Mouse (Mus musculus) G1E-ER4 (cell line): ENCODE results near the gene Gsta3. TPM values are rescaled to one million over a fixed set of nuclear protein-coding genes. Genes with fewer than 3 reads are reported as not detected.

ENCODE experiments used
- GATA1 ChIP-seq: IDR thresholded peaks from one replicate; pipeline ENCODE4 v1.8.0; 2012; ENCODE audit warnings: low read length, inconsistent platforms
- polyA plus RNA-seq: library from polyadenylated mRNA; stranded (reverse); fragments of >175 nt; gene quantifications from 2 replicates; pipeline ENCODE4 v1.2.3, GENCODE M21; 2012

Gene Gsta3
- not detected in 2 replicates for polyA plus RNA-seq

GRCm38 (mm10) chr1:21239911-21240898 is at the start of gene Gsta3:
TSS of gene Gsta3 (plus strand) at chr1:21240589.
- no peak for TF ChIP-seq GATA1

- TF ChIP-seq GATA1: no peak
Measured at GRCm38 (mm10) chr1:21206241-21206640, 34.1 kb upstream of the Gsta3 start.

DNA sequence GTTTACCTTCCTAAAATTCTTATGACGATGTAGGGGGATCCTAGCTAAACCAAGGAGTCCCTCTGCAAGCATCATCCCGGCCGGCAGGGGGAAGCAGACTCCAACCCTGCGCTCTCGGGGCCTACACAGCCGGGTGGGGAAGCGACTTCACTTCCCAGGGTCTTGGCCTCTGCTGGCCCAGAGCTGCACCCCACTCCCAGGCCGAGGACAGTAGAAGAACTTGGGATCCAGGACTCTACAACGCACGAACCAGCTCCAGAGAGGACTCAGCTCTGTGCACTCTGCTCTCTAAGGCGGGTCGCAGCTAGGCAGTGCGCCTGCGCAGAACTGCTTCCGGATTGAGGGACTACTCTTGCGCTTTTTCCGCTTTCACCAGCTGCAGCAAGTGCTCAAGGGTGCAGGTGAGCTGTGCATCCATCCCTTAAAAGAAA is 21.9 kb upstream of the Gsta3 start, which contains the start of gene Tmem14a:
TSS of gene Tmem14a (plus strand) at position 87 of the 431 bp plus-strand sequence.
- TF ChIP-seq GATA1: no peak

- TF ChIP-seq GATA1: no peak
Measured at GRCm38 (mm10) chr1:21227756-21228395, 12.5 kb upstream of the Gsta3 start.

GRCm38 (mm10) chr1:21230376-21230775 is 10.0 kb upstream of the Gsta3 start:
- TF ChIP-seq GATA1: no peak

DNA sequence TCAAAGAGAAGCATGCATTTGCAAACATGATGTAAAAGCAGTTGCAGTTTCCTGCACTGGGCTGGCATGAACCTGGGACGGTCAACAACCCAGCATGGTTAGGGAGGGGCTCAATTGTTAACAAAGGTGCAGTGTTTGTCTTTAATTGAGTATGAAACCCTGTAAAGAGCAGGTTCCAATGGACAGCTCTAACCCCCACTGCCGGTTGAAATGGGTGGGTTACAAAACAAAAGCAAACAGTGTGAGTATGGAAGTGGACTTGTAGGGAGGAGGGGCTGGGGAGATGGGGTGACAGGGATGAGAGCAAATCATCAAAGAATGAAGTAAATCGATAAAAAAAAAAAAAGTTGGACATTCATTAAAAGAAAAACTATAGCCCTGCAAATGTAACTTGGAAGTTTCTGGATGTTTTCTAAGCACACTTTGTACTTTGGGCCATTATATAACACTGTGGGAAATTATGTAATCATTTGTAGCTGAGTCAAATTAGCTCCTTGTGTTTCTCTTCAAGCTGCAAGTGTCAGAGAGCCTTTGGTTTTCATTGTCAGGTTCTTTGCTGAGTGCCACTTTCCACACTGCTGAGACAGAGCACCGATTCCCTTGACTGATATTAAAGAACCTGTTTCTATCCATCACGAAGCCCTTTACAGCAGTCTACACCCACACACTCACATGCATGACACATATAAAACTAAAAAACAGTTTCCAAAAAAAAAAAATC is 8.5 kb upstream of the Gsta3 start:
- TF ChIP-seq GATA1: no peak

- TF ChIP-seq GATA1: no peak
Measured at GRCm38 (mm10) chr1:21232516-21232915, 7.9 kb upstream of the Gsta3 start.

GRCm38 (mm10) chr1:21235359-21235758 is 5.0 kb upstream of the Gsta3 start:
- no peak for TF ChIP-seq GATA1

- TF ChIP-seq GATA1: no peak
Measured at GRCm38 (mm10) chr1:21241096-21241495, 707 bp downstream of the Gsta3 start.

GRCm38 (mm10) chr1:21244290-21244960 is 4.0 kb downstream of the Gsta3 start:
- no peak for TF ChIP-seq GATA1

- no peak for TF ChIP-seq GATA1
Measured at GRCm38 (mm10) chr1:21246136-21246535, 5.7 kb downstream of the Gsta3 start.

- TF ChIP-seq GATA1: no peak
Measured at GRCm38 (mm10) chr1:21247896-21248295, 7.5 kb downstream of the Gsta3 start.

DNA sequence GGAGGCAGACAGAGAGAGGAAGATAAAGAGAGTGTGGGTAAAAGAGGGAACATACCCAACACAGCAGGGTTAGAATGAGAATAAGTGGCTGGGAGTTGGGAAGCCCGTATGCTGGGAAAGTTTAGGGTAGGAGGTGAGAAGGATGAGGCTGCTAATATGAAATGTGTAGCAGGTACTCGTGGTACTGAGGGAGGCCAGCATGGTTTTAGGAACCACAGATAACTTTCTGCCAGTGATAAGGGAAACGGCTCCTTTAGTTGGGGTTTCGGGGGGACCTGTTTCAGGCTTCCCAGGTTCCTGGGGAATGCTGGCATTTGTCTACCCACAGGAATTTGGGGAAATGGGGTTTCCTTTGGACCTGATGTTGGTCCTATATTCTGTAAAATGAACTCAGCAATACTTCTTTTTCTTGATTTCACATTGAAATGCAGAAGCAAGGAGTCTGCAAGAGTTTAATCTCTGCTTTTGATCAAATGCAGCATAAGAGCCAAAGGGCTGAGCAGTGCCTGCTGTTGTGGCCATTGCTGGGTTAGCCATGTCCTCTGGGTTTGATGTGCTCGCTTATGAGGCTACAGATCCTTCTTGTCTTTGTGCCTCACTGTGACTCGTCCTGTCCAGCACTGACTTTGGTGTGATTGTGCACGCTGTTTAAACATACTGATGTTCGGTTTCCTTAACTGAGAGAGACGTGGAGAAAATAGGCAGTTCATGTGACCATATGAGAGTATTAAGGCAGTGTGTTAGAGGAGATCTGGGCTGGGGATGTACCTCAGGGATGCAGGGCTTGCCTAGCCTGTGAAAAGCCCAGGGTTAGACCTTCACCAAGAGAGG is 8.4 kb downstream of the Gsta3 start:
- TF ChIP-seq GATA1: no peak

DNA sequence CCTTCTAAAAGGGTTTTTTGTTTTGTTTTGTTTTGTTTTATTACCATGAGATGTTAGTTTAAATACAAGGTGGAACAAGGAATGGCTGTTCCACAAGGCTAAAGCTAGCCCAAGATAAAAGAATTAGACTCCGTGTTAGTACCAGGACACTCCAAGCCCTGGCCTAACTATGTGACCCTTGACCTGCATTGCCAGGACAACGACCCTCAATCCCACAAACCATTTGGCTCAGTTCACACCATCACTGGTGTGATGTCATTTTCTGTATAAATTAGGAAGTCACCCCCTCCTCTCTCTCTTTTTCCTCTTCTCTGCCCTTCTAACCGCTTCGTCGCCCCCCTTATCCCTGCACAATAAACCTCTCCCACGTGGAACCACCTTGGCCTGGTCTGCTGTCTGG is 11.3 kb downstream of the Gsta3 start:
- no peak for TF ChIP-seq GATA1
